9 mouse cellular contexts compared by ENCODE assay signal in the genomic region with DNA sequence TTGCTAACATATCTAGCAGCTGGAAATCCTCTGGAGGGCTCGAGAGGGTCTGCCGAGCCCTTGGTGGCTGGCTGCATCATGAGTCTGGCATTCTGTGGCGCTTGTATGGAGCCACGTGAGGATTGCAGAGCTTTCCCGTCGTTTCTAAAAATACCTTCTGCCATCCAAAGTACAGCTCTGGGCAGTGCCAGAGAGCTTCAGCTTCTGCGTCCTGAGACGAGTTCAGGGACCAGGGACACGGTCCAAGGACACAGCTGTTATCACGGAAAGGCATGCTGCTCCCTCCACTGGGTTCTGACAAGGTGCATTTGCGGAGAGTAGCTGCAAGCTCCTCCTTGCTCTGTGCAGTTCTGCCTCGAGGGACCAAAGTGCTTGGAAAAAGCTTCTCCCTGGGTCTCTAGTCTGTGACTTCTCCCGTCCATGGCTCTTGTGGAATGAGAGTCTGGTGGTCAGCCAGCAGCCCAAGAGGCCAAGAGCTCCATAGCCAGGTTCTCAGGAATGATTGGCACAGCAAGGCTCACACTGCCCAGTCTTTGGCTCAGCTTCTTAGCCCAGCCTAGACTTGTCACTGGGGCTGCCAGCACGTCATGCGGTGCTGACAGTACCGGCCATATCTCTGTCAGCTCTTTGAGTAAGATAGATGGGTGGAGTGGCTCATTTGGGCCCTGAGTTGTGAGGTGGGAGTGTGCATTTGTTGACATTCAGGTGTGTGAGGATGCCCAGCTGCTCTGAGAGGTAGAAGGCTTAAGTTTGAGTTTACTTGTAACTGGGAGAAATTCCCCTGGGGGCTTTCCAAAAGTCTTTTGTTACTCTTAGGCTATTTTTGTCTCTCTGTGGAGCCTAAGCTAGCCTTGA. TPM values are rescaled to one million over a fixed set of nuclear protein-coding genes. Genes with fewer than 3 reads are reported as not detected.
DNase-seq lines count a peak whose midpoint lies in the region; ATAC-seq lines count a peak whose summit lies in the region.
"Had no signal": no experiment of that assay in that cellular context is flagged by ENCODE, and none has a peak within 500 bp of the region (broad histone marks: within the 10 kb centered on the region; RNA-seq: fewer than 3 reads in every experiment).

No protein-coding gene starts in this region.

- H3K4me1 ChIP-seq in heart, embryonic 11.5 days (ENCODE audit: control insufficient read depth, insufficient read depth, low read length), result peaks cover 31% of the 10 kb centered on the region

- H3K4me3 ChIP-seq in heart, embryonic 11.5 days (ENCODE audit: low read depth, low read length), result no peak overlapping the region
- H3K4me3 ChIP-seq: limb, embryonic 13.5 days had no signal

- peak overlapping the region; percentile 85 for H3K27ac ChIP-seq in heart, embryonic 11.5 days (ENCODE audit: low read depth, low read length)
- H3K27ac ChIP-seq: limb, embryonic 13.5 days had no signal

- H3K9me3 ChIP-seq in heart, embryonic 11.5 days (replicated peaks; ENCODE audit: control insufficient read depth, low read length), result no peaks in the 10 kb centered on the region
- H3K9me3 ChIP-seq: limb, embryonic 13.5 days had no signal

- H3K27me3 ChIP-seq in heart, embryonic 11.5 days (ENCODE audit: control insufficient read depth, insufficient read depth, low read length), result no peaks in the 10 kb centered on the region
- H3K27me3 ChIP-seq: limb, embryonic 13.5 days had no signal

- ATAC-seq in heart, embryonic 11.5 days (replicated peaks; ENCODE audit: insufficient number of reproducible peaks, low FRiP score, low TSS enrichment), result peak; percentile 75

- intact Hi-C loops in left cerebral cortex, postnatal 4 days (cut with DNase I), result no loop called here

- peak overlapping the region; percentile 6 for H3K4me2 ChIP-seq in heart, embryonic 11.5 days
- H3K4me2 ChIP-seq: limb, embryonic 13.5 days had no signal

- peak; percentile 70 for DNase-seq in left cerebral cortex, postnatal 4 days
- no peak for DNase-seq in left cerebral cortex, adult 8-10 months (ENCODE audit: low spot score in 2 of 2)
- peak; percentile 74 for DNase-seq in cerebellum, adult 11 months
- DNase-seq in skeletal muscle tissue, adult 2 months (ENCODE audit: low read depth, low spot score), result peak; percentile 91
- no peak for DNase-seq in layer of hippocampus, adult 9-11 months
- no peak for DNase-seq in right cerebral cortex, adult 18-20 months
- no peak for DNase-seq in embryo, embryonic 10 days (ENCODE audit: low spot score)

- H3K36me3 ChIP-seq in heart, embryonic 11.5 days (ENCODE audit: control insufficient read depth, insufficient read depth, low read length), result no peaks in the 10 kb centered on the region
- H3K36me3 ChIP-seq: limb, embryonic 13.5 days had no signal

- WGBS in heart, embryonic 11.5 days (ENCODE audit: insufficient replicate concordance), result 34% methylated on average over 16 of the region's 16 CpGs

- peak overlapping the region; percentile 28; the same call in 1 of the 2 replicates for H3K9ac ChIP-seq in heart, embryonic 11.5 days (ENCODE audit: low read depth, low read length)
- H3K9ac ChIP-seq: limb, embryonic 13.5 days had no signal

RNA-seq across cellular contexts. Expression of gene Synj2, which starts 56.5 kb away (rescaled TPM):
- 10 to 100 TPM in 1 of 2 experiments, 1 to 10 TPM in 1; 9.7 to 13.3 TPM for total RNA-seq in left cerebral cortex, postnatal 4 days (2021)
- total RNA-seq in left cerebral cortex, adult 8-10 months (2022), result 10 to 100 TPM; 71.7 to 93.5 (median 80.3) TPM
- 3.0 and 3.3 TPM in 2 replicates for polyA plus RNA-seq in heart, embryonic 11.5 days (2014; fragmentation: Nextera tagmentation; extraction: Ambion mirVana)

Comparison
In these comparisons a context has a peak if more than half of its experiments do, and no peak if none do; other contexts are left out.
1. DNase-seq: peak in left cerebral cortex, postnatal 4 days (single experiment), cerebellum, adult 11 months (single experiment) and skeletal muscle tissue, adult 2 months (single experiment); none in left cerebral cortex, adult 8-10 months (0 of 2), layer of hippocampus, adult 9-11 months (single experiment), right cerebral cortex, adult 18-20 months (single experiment) and embryo, embryonic 10 days (single experiment).
2. RNA of gene Synj2, which starts 56.5 kb away (total RNA-seq): 71.7 to 93.5 TPM in left cerebral cortex, adult 8-10 months; 9.7 to 13.3 TPM in left cerebral cortex, postnatal 4 days; every median in the first group is over 4 times any median in the second.